ENCODE assay signal across 24 mouse cellular contexts in the genomic region with DNA sequence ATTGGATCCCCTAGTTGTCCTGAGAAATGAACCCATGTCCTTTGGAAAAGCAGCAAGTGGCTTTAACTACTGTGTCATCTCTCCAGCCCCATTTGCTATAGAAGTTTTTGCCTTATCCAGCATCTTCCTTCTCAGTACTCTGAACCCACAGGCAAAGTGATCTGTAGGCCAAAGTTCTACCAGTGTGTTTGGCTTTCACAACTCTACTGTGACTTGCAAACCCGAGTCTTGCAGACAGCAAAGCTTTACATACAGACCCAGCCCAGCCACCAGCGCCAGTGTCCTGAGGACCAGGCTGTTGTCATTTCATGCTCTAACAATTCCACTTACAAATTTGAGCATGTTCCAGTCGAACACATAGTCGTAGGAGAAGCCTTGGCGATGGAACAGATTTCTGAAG.
"Had no signal": no experiment of that assay in that cellular context is flagged by ENCODE, and none has a peak within 500 bp of the region (broad histone marks: within the 10 kb centered on the region; RNA-seq: fewer than 3 reads in every experiment).

No protein-coding gene starts in this region.

- H3K27ac ChIP-seq: forebrain, embryonic 15.5 days; heart, adult 2 months; heart, embryonic 13.5 days; heart, embryonic 15.5 days; hindbrain, embryonic 13.5 days; hindbrain, embryonic 15.5 days; hindbrain, postnatal 0 days; limb, embryonic 13.5 days; limb, embryonic 15.5 days; liver, embryonic 14.5 days had no signal

- H3K4me1 ChIP-seq: hindbrain, embryonic 13.5 days; hindbrain, embryonic 15.5 days; limb, embryonic 15.5 days had no signal

- H3K9ac ChIP-seq: forebrain, embryonic 15.5 days; forebrain, postnatal 0 days; heart, embryonic 13.5 days; heart, embryonic 15.5 days; hindbrain, embryonic 13.5 days; hindbrain, embryonic 15.5 days; limb, embryonic 13.5 days; limb, embryonic 15.5 days; liver, embryonic 14.5 days had no signal

- DNase-seq: forebrain, postnatal 0 days; gastrocnemius, postnatal 14 days; gastrocnemius, postnatal 36 days; heart, adult 11 months; heart, adult 2 months; heart, postnatal 14 days; heart, postnatal 36 days; kidney, adult 11 months; kidney, adult 9 months; kidney, postnatal 14 days; kidney, postnatal 36 days; layer of hippocampus, adult 9-11 months; layer of hippocampus, postnatal 36 days; left cerebral cortex, postnatal 4 days had no signal

- H3K4me2 ChIP-seq: forebrain, embryonic 15.5 days; heart, embryonic 11.5 days; heart, embryonic 13.5 days; heart, embryonic 15.5 days; hindbrain, embryonic 13.5 days; hindbrain, embryonic 15.5 days; limb, embryonic 13.5 days; limb, embryonic 15.5 days had no signal

- H3K4me3 ChIP-seq: forebrain, embryonic 15.5 days; heart, adult 2 months; heart, embryonic 13.5 days; heart, embryonic 15.5 days; hindbrain, embryonic 13.5 days; hindbrain, embryonic 15.5 days; limb, embryonic 13.5 days; limb, embryonic 15.5 days had no signal

- H3K9me3 ChIP-seq: forebrain, embryonic 15.5 days; heart, embryonic 13.5 days; heart, embryonic 15.5 days; hindbrain, embryonic 13.5 days; hindbrain, embryonic 15.5 days; limb, embryonic 13.5 days; limb, embryonic 15.5 days had no signal

- ATAC-seq: forebrain, embryonic 15.5 days; forebrain, postnatal 0 days; hindbrain, postnatal 0 days had no signal

- H3K27me3 ChIP-seq: forebrain, embryonic 15.5 days; heart, embryonic 13.5 days; heart, embryonic 15.5 days; hindbrain, embryonic 13.5 days; hindbrain, embryonic 15.5 days; limb, embryonic 13.5 days; limb, embryonic 15.5 days had no signal
